Mouse (Mus musculus): ENCODE measurements at regions not wholly inside any gene's neighbourhood (a gene's known extent, or its start where the extent isn't known, plus 50 kb on each side); places are given as distances from the start of the nearest gene placed in this dataset.

- no peak for ATAC-seq
- Histone ChIP-seq H3K36me3 (no peaks in the 10 kb centered on the region), H3K9ac (no peak overlapping the region), H3K27ac (no peak overlapping the region), H3K4me1 (no peaks in the 10 kb centered on the region), H3K4me3 (no peak overlapping the region), H3K27me3 (replicated peaks) (no peaks in the 10 kb centered on the region), H3K9me3 (replicated peaks) (no peaks in the 10 kb centered on the region), H3K4me2 (no peak overlapping the region)
- WGBS (ENCODE audit: insufficient replicate concordance) = 67% methylated on average over 5 of the region's 5 CpGs
Observed at GRCm38 (mm10) chr12:106572956-106573355, 562.9 kb downstream of the Vrk1 start.

- Histone ChIP-seq H3K27ac (no peak overlapping the region), H3K9ac (no peak overlapping the region), H3K36me3 (no peaks in the 10 kb centered on the region), H3K4me3 (no peak overlapping the region), H3K9me3 (replicated peaks) (no peaks in the 10 kb centered on the region), H3K27me3 (replicated peaks) (no peaks in the 10 kb centered on the region), H3K4me2 (no peak overlapping the region), H3K4me1 (no peaks in the 10 kb centered on the region)
- ATAC-seq = no peak
- WGBS (ENCODE audit: insufficient replicate concordance) = 60% methylated on average over 9 of the region's 9 CpGs
Observed at GRCm38 (mm10) chr12:106582760-106583159, 572.7 kb downstream of the Vrk1 start.

GRCm38 (mm10) chr12:106585626-106586025 is 575.6 kb downstream of the Vrk1 start:
- 60% methylated on average over 5 of the region's 5 CpGs for whole genome bisulfite sequencing (ENCODE audit: insufficient replicate concordance)

GRCm38 (mm10) chr12:106592686-106593085 is 582.7 kb downstream of the Vrk1 start:
- Histone ChIP-seq H3K36me3 (no peaks in the 10 kb centered on the region), H3K27me3 (replicated peaks) (no peaks in the 10 kb centered on the region), H3K4me3 (no peak overlapping the region), H3K9me3 (replicated peaks) (no peaks in the 10 kb centered on the region), H3K27ac (no peak overlapping the region), H3K9ac (no peak overlapping the region), H3K4me2 (no peak overlapping the region), H3K4me1 (no peaks in the 10 kb centered on the region)
- ATAC-seq = no peak
- WGBS (ENCODE audit: insufficient replicate concordance) = 75% methylated on average over 9 of the region's 9 CpGs

More at GRCm38 (mm10) chr12:106585626-106586025, 575.6 kb downstream of the Vrk1 start:
- H3K27ac ChIP-seq = no peak overlapping the region
- no peaks in the 10 kb centered on the region for H3K36me3 ChIP-seq
- ATAC-seq = no peak
- no peak overlapping the region for H3K4me2 ChIP-seq
- H3K4me3 ChIP-seq = no peak overlapping the region
- H3K9me3 ChIP-seq (replicated peaks) = no peaks in the 10 kb centered on the region
- no peaks in the 10 kb centered on the region for H3K27me3 ChIP-seq (replicated peaks)
- no peaks in the 10 kb centered on the region for H3K4me1 ChIP-seq
- H3K9ac ChIP-seq = no peak overlapping the region

- Histone ChIP-seq H3K27ac (no peak overlapping the region), H3K4me1 (no peaks in the 10 kb centered on the region), H3K4me3 (no peak overlapping the region), H3K9ac (no peak overlapping the region), H3K9me3 (replicated peaks) (no peaks in the 10 kb centered on the region), H3K36me3 (no peaks in the 10 kb centered on the region), H3K4me2 (no peak overlapping the region), H3K27me3 (replicated peaks) (no peaks in the 10 kb centered on the region)
- ATAC-seq = no peak
- 25% methylated on average over 12 of the region's 12 CpGs for WGBS (ENCODE audit: insufficient replicate concordance)
Observed at GRCm38 (mm10) chr12:106597636-106598035, 587.6 kb downstream of the Vrk1 start.

GRCm38 (mm10) chr12:106607240-106607639 is 597.2 kb downstream of the Vrk1 start:
- no peak overlapping the region for H3K27ac ChIP-seq
- H3K27me3 ChIP-seq (replicated peaks) = no peaks in the 10 kb centered on the region
- H3K4me3 ChIP-seq = no peak overlapping the region
- H3K36me3 ChIP-seq = no peaks in the 10 kb centered on the region
- H3K9ac ChIP-seq = no peak overlapping the region
- no peak for ATAC-seq
- no peak overlapping the region for H3K4me2 ChIP-seq
- H3K9me3 ChIP-seq (replicated peaks) = no peaks in the 10 kb centered on the region; the same call in 1 of the 2 replicates
- no peaks in the 10 kb centered on the region for H3K4me1 ChIP-seq

- ATAC-seq = no peak
- H3K9ac ChIP-seq = no peak overlapping the region
- no peaks in the 10 kb centered on the region for H3K27me3 ChIP-seq (replicated peaks)
- H3K9me3 ChIP-seq (replicated peaks) = no peaks in the 10 kb centered on the region; the same call in 1 of the 2 replicates
- no peaks in the 10 kb centered on the region for H3K36me3 ChIP-seq
- H3K27ac ChIP-seq = no peak overlapping the region
- H3K4me3 ChIP-seq = no peak overlapping the region
- no peak overlapping the region for H3K4me2 ChIP-seq
- no peaks in the 10 kb centered on the region for H3K4me1 ChIP-seq
- 59% methylated on average over 9 of the region's 11 CpGs for WGBS (ENCODE audit: insufficient replicate concordance)
Observed at GRCm38 (mm10) chr12:106607655-106608337, 597.8 kb downstream of the Vrk1 start.

- Histone ChIP-seq H3K27ac (no peak overlapping the region), H3K9ac (no peak overlapping the region), H3K4me2 (no peak overlapping the region), H3K4me3 (no peak overlapping the region), H3K4me1 (no peaks in the 10 kb centered on the region), H3K9me3 (replicated peaks) (peaks cover 17% of the 10 kb centered on the region; the same call in 1 of the 2 replicates), H3K27me3 (replicated peaks) (no peaks in the 10 kb centered on the region), H3K36me3 (no peaks in the 10 kb centered on the region)
- WGBS (ENCODE audit: insufficient replicate concordance) = 78% methylated on average over 6 of the region's 6 CpGs
- ATAC-seq = no peak
Observed at GRCm38 (mm10) chr12:106618684-106619083, 608.7 kb downstream of the Vrk1 start.

- Histone ChIP-seq H3K27ac (no peak overlapping the region), H3K9me3 (replicated peaks) (peaks cover 10% of the 10 kb centered on the region), H3K4me1 (no peaks in the 10 kb centered on the region), H3K27me3 (replicated peaks) (no peaks in the 10 kb centered on the region), H3K4me3 (no peak overlapping the region), H3K36me3 (no peaks in the 10 kb centered on the region), H3K4me2 (no peak overlapping the region), H3K9ac (no peak overlapping the region)
- WGBS (ENCODE audit: insufficient replicate concordance) = 64% methylated on average over 15 of the region's 15 CpGs
- no peak for ATAC-seq
Observed at GRCm38 (mm10) chr12:106626786-106627185, 616.8 kb downstream of the Vrk1 start.

- H3K4me1 ChIP-seq = no peaks in the 10 kb centered on the region
- no peak overlapping the region for H3K4me3 ChIP-seq
- no peak overlapping the region for H3K4me2 ChIP-seq
- WGBS (ENCODE audit: insufficient replicate concordance) = 55% methylated on average over 7 of the region's 7 CpGs
- H3K9me3 ChIP-seq (replicated peaks) = peaks cover 10% of the 10 kb centered on the region
- ATAC-seq = no peak
- H3K9ac ChIP-seq = no peak overlapping the region
- H3K36me3 ChIP-seq = no peaks in the 10 kb centered on the region
- H3K27ac ChIP-seq = no peak overlapping the region
- H3K27me3 ChIP-seq (replicated peaks) = no peaks in the 10 kb centered on the region
Observed at GRCm38 (mm10) chr12:106632566-106632965, 622.5 kb downstream of the Vrk1 start.

GRCm38 (mm10) chr12:106633096-106633495 is 623.1 kb downstream of the Vrk1 start:
- Histone ChIP-seq H3K27me3 (replicated peaks) (no peaks in the 10 kb centered on the region), H3K27ac (no peak overlapping the region), H3K9ac (no peak overlapping the region), H3K4me1 (no peaks in the 10 kb centered on the region), H3K36me3 (no peaks in the 10 kb centered on the region), H3K4me2 (no peak overlapping the region), H3K4me3 (no peak overlapping the region), H3K9me3 (replicated peaks) (peaks cover 10% of the 10 kb centered on the region)
- ATAC-seq = no peak
- WGBS (ENCODE audit: insufficient replicate concordance) = 11% methylated on average over 8 of the region's 8 CpGs

- H3K4me1 ChIP-seq = no peaks in the 10 kb centered on the region
- 3% methylated on average over 8 of the region's 8 CpGs for whole genome bisulfite sequencing (ENCODE audit: insufficient replicate concordance)
- H3K36me3 ChIP-seq = no peaks in the 10 kb centered on the region
- 0 out of 2 replicates have a peak, but pooled peaks have one; percentile 21 for ATAC-seq
- H3K9me3 ChIP-seq (replicated peaks) = no peaks in the 10 kb centered on the region
- no peak overlapping the region for H3K27ac ChIP-seq
- H3K9ac ChIP-seq = no peak overlapping the region
- H3K27me3 ChIP-seq (replicated peaks) = no peaks in the 10 kb centered on the region
- H3K4me3 ChIP-seq = no peak overlapping the region
- no peak overlapping the region for H3K4me2 ChIP-seq
Observed at GRCm38 (mm10) chr12:106658317-106658716, 648.3 kb downstream of the Vrk1 start.

- Histone ChIP-seq H3K36me3 (no peaks in the 10 kb centered on the region), H3K27ac (no peak overlapping the region), H3K9ac (no peak overlapping the region), H3K27me3 (replicated peaks) (no peaks in the 10 kb centered on the region), H3K4me2 (no peak overlapping the region), H3K4me1 (no peaks in the 10 kb centered on the region), H3K9me3 (replicated peaks) (no peaks in the 10 kb centered on the region), H3K4me3 (no peak overlapping the region)
- 35% methylated on average over 13 of the region's 13 CpGs for WGBS (ENCODE audit: insufficient replicate concordance)
- no peak for ATAC-seq
Observed at GRCm38 (mm10) chr12:106673232-106673766, 663.3 kb downstream of the Vrk1 start.
